Mouse (Mus musculus) MEL (cell line): ENCODE measurements around the gene Mars2. TPM values are rescaled to one million over a fixed set of nuclear protein-coding genes. Genes with fewer than 3 reads are reported as not detected.

Experiments
- DNase-seq: peaks from one replicate; pipeline ENCODE4 v3.0.0; 2011; ENCODE audit warnings: low read depth, low spot score
- H3K27ac ChIP-seq: 2 replicates; pipeline ENCODE4 v1.5.1; 2012; ENCODE audit warnings: low read depth, mild to moderate bottlenecking, control low read depth, low read length, moderate library complexity; ENCODE audit not compliant: control insufficient read depth
- H3K27me3 ChIP-seq, 2 experiments: fragments of 150-350 bp in 1 of 2; sonication (generic) in 1 of 2; 2 replicates each; pipeline ENCODE4 v1.6.1; 2012; ENCODE audit warnings: low read length in 2 of 2, mild to moderate bottlenecking in 2 of 2, improper control_type of control experiment in 1 of 2, moderate library complexity in 1 of 2; ENCODE audit not compliant: insufficient read depth in 2 of 2, control insufficient read depth in 1 of 2
- H3K36me3 ChIP-seq, 2 experiments: 2 replicates each; pipeline ENCODE4 v1.6.1; 2012 to 2014; ENCODE audit warnings: low read length in 2 of 2, improper control_type of control experiment in 1 of 2, inconsistent platforms in 1 of 2, mild to moderate bottlenecking in 1 of 2; ENCODE audit not compliant: insufficient read depth in 2 of 2, control insufficient read depth in 1 of 2
- H3K4me1 ChIP-seq, 2 experiments: fragments of 150-350 bp in 1 of 2; sonication (generic) in 1 of 2; 2 replicates each; pipeline ENCODE4 v1.6.1; 2012; ENCODE audit warnings: low read length in 2 of 2, improper control_type of control experiment in 1 of 2, mild to moderate bottlenecking in 1 of 2; ENCODE audit not compliant: insufficient read depth in 2 of 2, control insufficient read depth in 1 of 2
- H3K4me3 ChIP-seq, 2 experiments: fragments of 150-350 bp in 1 of 2; sonication (generic) in 1 of 2; 2 replicates each; pipeline ENCODE4 v1.5.1; 2012; ENCODE audit warnings: low read depth in 2 of 2, low read length in 2 of 2, mild to moderate bottlenecking in 2 of 2, moderate library complexity in 2 of 2, control low read depth in 1 of 2, improper control_type of control experiment in 1 of 2; ENCODE audit not compliant: control insufficient read depth in 1 of 2, insufficient read depth in 1 of 2
- H3K79me2 ChIP-seq: 2 replicates; pipeline ENCODE4 v1.6.1; 2012; ENCODE audit warnings: mild to moderate bottlenecking, low read length, moderate library complexity; ENCODE audit not compliant: control insufficient read depth, poor library complexity, insufficient read depth
- H3K9ac ChIP-seq: 2 replicates; pipeline ENCODE4 v1.6.1; 2012; ENCODE audit warnings: low read depth, mild to moderate bottlenecking, control low read depth, low read length, moderate library complexity; ENCODE audit not compliant: control insufficient read depth, poor library complexity, severe bottlenecking
- H3K9me3 ChIP-seq: fragments of 150-350 bp; sonication (generic); replicated peaks from 2 replicates; pipeline ENCODE4 v1.6.1; 2012; ENCODE audit warnings: mild to moderate bottlenecking, low read length, improper control_type of control experiment, moderate library complexity; ENCODE audit not compliant: insufficient read depth
- BHLHE40 ChIP-seq: IDR thresholded peaks from 2 replicates; pipeline ENCODE4 v1.6.1; 2012; ENCODE audit warnings: low read depth, mild to moderate bottlenecking, inconsistent platforms, low read length, improper control_type of control experiment, borderline replicate concordance
- CHD1 ChIP-seq: IDR thresholded peaks from 2 replicates; pipeline ENCODE4 v1.6.1; 2012; ENCODE audit warnings: low read depth, mild to moderate bottlenecking, inconsistent platforms, low read length, improper control_type of control experiment
- CHD2 ChIP-seq: IDR thresholded peaks from 2 replicates; pipeline ENCODE4 v1.6.1; 2011; ENCODE audit warnings: low read length, improper control_type of control experiment
- CTCF ChIP-seq, 3 experiments: IDR thresholded peaks in 2 of 3; conservative IDR thresholded peaks in 1 of 3; 2 replicates each; pipeline ENCODE4 v1.5.1; 2011 to 2012; ENCODE audit warnings: low read length in 3 of 3, low read depth in 2 of 3, mild to moderate bottlenecking in 2 of 3, improper control_type of control experiment in 1 of 3, inconsistent platforms in 1 of 3, mixed read lengths in 1 of 3, moderate library complexity in 1 of 3; ENCODE audit not compliant: control insufficient read depth in 1 of 3, insufficient read depth in 1 of 3, poor library complexity in 1 of 3, severe bottlenecking in 1 of 3
- ELF1 ChIP-seq: IDR thresholded peaks from 2 replicates; pipeline ENCODE4 v1.6.1; 2014; ENCODE audit warnings: low read depth, mild to moderate bottlenecking, inconsistent platforms, low read length, improper control_type of control experiment, moderate library complexity
- EP300 ChIP-seq, 2 experiments: IDR thresholded peaks; 2 replicates each; pipeline ENCODE4 v1.6.1; 2011; ENCODE audit warnings: improper control_type of control experiment in 2 of 2, low read length in 2 of 2, low read depth in 1 of 2, mild to moderate bottlenecking in 1 of 2
- ETS1 ChIP-seq: IDR thresholded peaks from 2 replicates; pipeline ENCODE4 v1.6.1; 2012; ENCODE audit warnings: low read depth, mild to moderate bottlenecking, inconsistent platforms, low read length, improper control_type of control experiment, moderate library complexity
- GABPA ChIP-seq: IDR thresholded peaks from 2 replicates; pipeline ENCODE4 v1.6.1; 2012; ENCODE audit warnings: low read depth, mild to moderate bottlenecking, inconsistent platforms, low read length, improper control_type of control experiment, moderate library complexity
- GATA1 ChIP-seq: IDR thresholded peaks from 2 replicates; pipeline ENCODE4 v1.6.1; 2011; ENCODE audit warnings: low read depth, low read length, improper control_type of control experiment
- HCFC1 ChIP-seq: IDR thresholded peaks from 2 replicates; pipeline ENCODE4 v1.6.1; 2012; ENCODE audit warnings: low read depth, mild to moderate bottlenecking, inconsistent platforms, low read length, improper control_type of control experiment, moderate library complexity
- MAX ChIP-seq: IDR thresholded peaks from 2 replicates; pipeline ENCODE4 v1.6.1; 2011; ENCODE audit warnings: low read length, improper control_type of control experiment
- MAZ ChIP-seq: IDR thresholded peaks from 2 replicates; pipeline ENCODE4 v1.6.1; 2012; ENCODE audit warnings: low read depth, mild to moderate bottlenecking, inconsistent platforms, low read length, improper control_type of control experiment
- MYB ChIP-seq: IDR thresholded peaks from 2 replicates; pipeline ENCODE4 v1.6.1; 2011; ENCODE audit warnings: mild to moderate bottlenecking, low read depth, low read length, improper control_type of control experiment
- NELFE ChIP-seq: IDR thresholded peaks from 2 replicates; pipeline ENCODE4 v1.6.1; 2011; ENCODE audit warnings: low read depth, low read length, improper control_type of control experiment
- POLR2A ChIP-seq, 2 experiments: IDR thresholded peaks; 2 replicates each; pipeline ENCODE4 v1.6.1; 2011 to 2012; ENCODE audit warnings: low read length in 2 of 2, mild to moderate bottlenecking in 2 of 2, control low read depth in 1 of 2, improper control_type of control experiment in 1 of 2, low read depth in 1 of 2, moderate library complexity in 1 of 2; ENCODE audit not compliant: control insufficient read depth in 1 of 2, insufficient read depth in 1 of 2, poor library complexity in 1 of 2
- POLR2AphosphoS2 ChIP-seq: IDR thresholded peaks from 2 replicates; pipeline ENCODE4 v1.6.1; 2011; ENCODE audit warnings: low read length, improper control_type of control experiment
- RAD21 ChIP-seq: IDR thresholded peaks from 2 replicates; pipeline ENCODE4 v1.6.1; 2011; ENCODE audit warnings: mild to moderate bottlenecking, low read depth, low read length, improper control_type of control experiment
- RCOR1 ChIP-seq: IDR thresholded peaks from 2 replicates; pipeline ENCODE4 v1.6.1; 2012; ENCODE audit warnings: low read depth, mild to moderate bottlenecking, inconsistent platforms, low read length, improper control_type of control experiment
- SIN3A ChIP-seq: IDR thresholded peaks from 2 replicates; pipeline ENCODE4 v1.6.1; 2012; ENCODE audit warnings: low read length, improper control_type of control experiment, inconsistent platforms
- TBP ChIP-seq: IDR thresholded peaks from 2 replicates; pipeline ENCODE4 v1.8.0; 2011; ENCODE audit warnings: low read depth, low read length, improper control_type of control experiment
- TCF12 ChIP-seq: IDR thresholded peaks from 2 replicates; pipeline ENCODE4 v1.6.1; 2014; ENCODE audit warnings: low read depth, mild to moderate bottlenecking, inconsistent platforms, low read length, improper control_type of control experiment, moderate library complexity
- UBTF ChIP-seq: IDR thresholded peaks from 2 replicates; pipeline ENCODE4 v1.6.1; 2012; ENCODE audit warnings: low read depth, mild to moderate bottlenecking, inconsistent platforms, low read length, improper control_type of control experiment, moderate library complexity, borderline replicate concordance; ENCODE audit not compliant: insufficient read depth
- USF1 ChIP-seq: IDR thresholded peaks from 2 replicates; pipeline ENCODE4 v1.6.1; 2014; ENCODE audit warnings: low read depth, mild to moderate bottlenecking, inconsistent platforms, low read length, improper control_type of control experiment, moderate library complexity
- USF2 ChIP-seq, 2 experiments: IDR thresholded peaks; 2 replicates each; pipeline ENCODE4 v1.6.1; 2011 to 2012; ENCODE audit warnings: improper control_type of control experiment in 2 of 2, low read length in 2 of 2, borderline replicate concordance in 1 of 2, inconsistent platforms in 1 of 2, low read depth in 1 of 2, mild to moderate bottlenecking in 1 of 2; ENCODE audit not compliant: insufficient read depth in 1 of 2
- ZKSCAN1 ChIP-seq: IDR thresholded peaks from 2 replicates; pipeline ENCODE4 v1.6.1; 2012; ENCODE audit warnings: low read depth, mild to moderate bottlenecking, inconsistent platforms, low read length, improper control_type of control experiment, moderate library complexity
- ZNF384 ChIP-seq: IDR thresholded peaks from 2 replicates; pipeline ENCODE4 v1.6.1; 2012; ENCODE audit warnings: low read depth, mild to moderate bottlenecking, inconsistent platforms, low read length, improper control_type of control experiment
- polyA plus RNA-seq, 2 experiments: library from polyadenylated mRNA; stranded (reverse) in 1 of 2; unstranded in 1 of 2; fragments of >175 nt in 1 of 2; fragments of >200 nt in 1 of 2; gene quantifications; 2 replicates each; pipeline versions ENCODE4 v1.2.1 to v1.2.4; 2012; ENCODE audit warnings: low replicate concordance in 2 of 2, low read depth in 1 of 2; ENCODE audit not compliant: insufficient read length in 2 of 2, insufficient read depth in 1 of 2, missing spikeins in 1 of 2
- total RNA-seq: library from RNA; depleted of rRNA; stranded (reverse); fragments of 300-350 nt; gene quantifications from 2 replicates; pipeline ENCODE4 v1.2.3, GENCODE M21; 2012

Mars2 gene
- total and polyA plus RNA-seq, 3 experiments, result 6.0 to 12.8 (median 7.6) TPM

- TF ChIP-seq MAZ (no peak), GATA1 (peak; percentile 63; the same call in 1 of the 2 replicates), GABPA (no peak), RCOR1 (no peak), ELF1 (no peak), POLR2AphosphoS2 (no peak), CHD2 (no peak), UBTF (no peak), CTCF (IDR thresholded peaks at IDR 0.05 in 2 of 3, conservative IDR thresholded peaks at IDR 0.05 in 1 of 3; ENCODE audit: control insufficient read depth in 1 of 3, insufficient read depth in 1 of 3, low read depth in 2 of 3, low read length in 3 of 3, poor library complexity in 1 of 3, severe bottlenecking in 1 of 3) (no peak), MAX (no peak), RAD21 (no peak)
Measured at GRCm38 (mm10) chr1:55246374-55246773, 9.4 kb downstream of the Mars2 start (continued).

DNA sequence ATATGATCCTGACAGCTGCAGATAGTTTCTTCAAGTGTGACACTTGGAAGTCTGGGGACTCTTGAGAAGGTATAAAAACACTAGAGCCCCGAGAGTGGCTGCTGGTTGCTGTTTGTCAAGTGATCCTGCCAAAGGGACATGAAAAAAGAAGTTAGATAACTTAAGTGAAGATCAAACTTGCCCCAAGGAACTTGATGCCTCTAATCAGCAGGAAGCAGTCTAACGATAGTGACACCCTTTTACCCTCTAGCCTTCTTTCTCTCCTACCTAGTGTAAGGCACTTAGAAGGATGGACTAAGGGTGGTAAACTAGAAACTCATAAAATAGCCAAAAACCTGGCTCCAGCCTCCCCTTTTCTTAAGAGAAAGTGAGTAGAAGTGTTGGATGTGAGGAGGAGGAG, 27.4 kb downstream of the Mars2 start:
- H3K79me2 ChIP-seq, result no peaks in the 10 kb centered on the region
- TF ChIP-seq HCFC1 (peak; percentile 42; the same call in 1 of the 2 replicates), ZNF384 (peak; percentile 74), CHD1 (0 out of 2 replicates have a peak, but pooled peaks have one; percentile 22), RCOR1 (peak; percentile 81), POLR2A (IDR thresholded peaks at IDR 0.05; ENCODE audit: control insufficient read depth in 1 of 2, insufficient read depth in 1 of 2, low read depth in 1 of 2, low read length in 2 of 2, poor library complexity in 1 of 2) (no peak), EP300 (IDR thresholded peaks at IDR 0.05; ENCODE audit: low read depth in 1 of 2, low read length in 2 of 2) (peak; percentile 93 to 96), MYB (peak; percentile 58), GATA1 (peak; percentile 95), SIN3A (peak; percentile 71), BHLHE40 (peak; percentile 65; the same call in 1 of the 2 replicates), NELFE (no peak), TCF12 (peak; percentile 93), ZKSCAN1 (no peak), USF2 (IDR thresholded peaks at IDR 0.05; ENCODE audit: borderline replicate concordance in 1 of 2, insufficient read depth in 1 of 2, low read depth in 1 of 2, low read length in 2 of 2) (no peak), USF1 (no peak), TBP (peak; percentile 59; the same call in 1 of the 2 replicates), ETS1 (peak; percentile 65)
- DNase-seq, result peak; percentile 84
- H3K4me1 ChIP-seq, result peaks cover 13 to 14% of the 10 kb centered on the region in 2 experiments
- peak overlapping the region; percentile 16 to 62 for H3K4me3 ChIP-seq
- H3K27ac ChIP-seq, result peak overlapping the region; percentile 89
- no peaks in the 10 kb centered on the region for H3K27me3 ChIP-seq
- H3K9me3 ChIP-seq, result no peaks in the 10 kb centered on the region
- peaks cover 0 to 19% of the 10 kb centered on the region in 2 experiments; a peak in 2 of 4 replicates for H3K36me3 ChIP-seq
- peak overlapping the region; percentile 52 for H3K9ac ChIP-seq
